In the genomic region with DNA sequence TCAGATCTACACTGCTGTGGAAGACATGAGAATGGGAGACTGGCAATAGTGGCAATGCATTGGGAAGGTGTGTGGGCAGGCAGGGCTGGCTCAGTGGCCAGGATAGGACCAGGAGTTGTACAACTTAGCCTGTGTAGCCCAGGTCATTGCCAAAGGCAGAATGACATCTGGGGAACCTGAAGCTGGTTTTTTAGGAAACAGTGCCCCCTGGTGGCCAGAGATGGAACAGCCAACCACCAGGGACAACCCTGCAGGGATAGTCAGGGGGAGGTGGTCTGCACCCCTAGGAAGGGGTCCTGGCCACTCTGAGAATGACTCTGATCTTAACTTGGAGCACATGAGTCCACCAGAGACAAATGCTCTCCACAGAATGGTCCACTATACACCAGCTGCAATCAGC, we compare ENCODE assay signal across 9 mouse cellular contexts. TPM values are rescaled to one million over a fixed set of nuclear protein-coding genes. Genes with fewer than 3 reads are reported as not detected.
DNase-seq lines count a peak whose midpoint lies in the region; ATAC-seq and TF ChIP-seq lines count a peak whose summit lies in the region.
"Had no signal": no experiment of that assay in that cellular context is flagged by ENCODE, and none has a peak within 500 bp of the region (broad histone marks: within the 10 kb centered on the region; RNA-seq: fewer than 3 reads in every experiment).

No protein-coding gene starts in this region.

- no peak overlapping the region for H3K4me3 ChIP-seq in intestine, embryonic 15.5 days (replicated peaks)
- no peak overlapping the region for H3K4me3 ChIP-seq in lung, adult 2 months (replicated peaks; ENCODE audit: extremely low read depth, low read depth, low read length)
- no peak overlapping the region for H3K4me3 ChIP-seq in olfactory bulb, adult 2 months (ENCODE audit: insufficient read depth, low read depth, low read length)
- H3K4me3 ChIP-seq: heart, embryonic 13.5 days had no signal

- no peak overlapping the region for H3K4me2 ChIP-seq in intestine, embryonic 15.5 days (replicated peaks)
- H3K4me2 ChIP-seq: heart, embryonic 13.5 days had no signal

- no peak for TF ChIP-seq POLR2A in lung, adult 2 months (IDR thresholded peaks at IDR 0.05; ENCODE audit: borderline replicate concordance, extremely low read depth, low read depth, low read length)
- TF ChIP-seq POLR2A in olfactory bulb, adult 2 months (IDR thresholded peaks at IDR 0.05; ENCODE audit: insufficient read depth, low read depth, low read length) = no peak

- peak; percentile 80 for DNase-seq in 3T3-L1 (ENCODE audit: low read depth, low spot score)
- DNase-seq in CD4-positive helper T cell, adult 2 months (ENCODE audit: low read depth, low spot score) = peak; percentile 51
- DNase-seq in c-Kit-positive CD71-positive TER-119-positive erythroid progenitor cells, embryonic 14.5 days (ENCODE audit: low spot score) = peak; percentile 67
- DNase-seq in forelimb bud, embryonic 11.5 days (ENCODE audit: low read depth, low spot score) = peak; percentile 74
- peak; percentile 71 for DNase-seq in lung, adult 2 months

- H3K9me3 ChIP-seq in intestine, embryonic 15.5 days = no peaks in the 10 kb centered on the region
- H3K9me3 ChIP-seq: heart, embryonic 13.5 days had no signal

- TF ChIP-seq CTCF in lung, adult 2 months (IDR thresholded peaks at IDR 0.05; ENCODE audit: insufficient read depth, low read length) = peak; percentile 79
- TF ChIP-seq CTCF in olfactory bulb, adult 2 months (IDR thresholded peaks at IDR 0.05; ENCODE audit: insufficient read depth, low read depth, low read length) = peak; percentile 59

- no peak overlapping the region for H3K9ac ChIP-seq in intestine, embryonic 15.5 days
- H3K9ac ChIP-seq: heart, embryonic 13.5 days had no signal

- H3K4me1 ChIP-seq in intestine, embryonic 15.5 days (replicated peaks) = no peaks in the 10 kb centered on the region
- no peaks in the 10 kb centered on the region for H3K4me1 ChIP-seq in lung, adult 2 months (ENCODE audit: control insufficient read depth, insufficient read depth, low read length)
- H3K4me1 ChIP-seq in olfactory bulb, adult 2 months (ENCODE audit: control insufficient read depth, insufficient read depth, low read length) = no peaks in the 10 kb centered on the region
- H3K4me1 ChIP-seq: heart, embryonic 13.5 days had no signal

- 0 out of 2 replicates have a peak, but pooled peaks have one; percentile 37 for ATAC-seq in intestine, embryonic 15.5 days
- no peak for ATAC-seq in inflammation-experienced regulatory T-cells, adult 6 months

- H3K27me3 ChIP-seq in intestine, embryonic 15.5 days (replicated peaks) = no peaks in the 10 kb centered on the region

- H3K27ac ChIP-seq in intestine, embryonic 15.5 days = no peak overlapping the region
- no peak overlapping the region for H3K27ac ChIP-seq in olfactory bulb, adult 2 months (ENCODE audit: insufficient read depth, low read depth, low read length)
- H3K27ac ChIP-seq: heart, embryonic 13.5 days had no signal

- 0 out of 2 replicates have a peak, but pooled peaks cover 11% of the 10 kb centered on the region for H3K36me3 ChIP-seq in intestine, embryonic 15.5 days

RNA-seq across cellular contexts. Expression of a gene that starts 14.4 kb away (rescaled TPM):
- 8.3 and 8.4 TPM in 2 replicates for polyA plus RNA-seq in intestine, embryonic 15.5 days (2015; fragmentation: Nextera tagmentation; extraction: Ambion mirVana)
- 3.7 and 5.0 TPM in 2 replicates for polyA plus RNA-seq in lung, adult 2 months (2012; rRNA removed)
- not detected in 2 replicates for polyA plus RNA-seq in olfactory bulb, adult 2 months (2012; ENCODE audit: insufficient read depth, insufficient read length, low replicate concordance, missing spikeins)
- not detected for polyA plus RNA-seq in inflammation-experienced regulatory T-cells, adult 6 months (2017; shearing (Covaris generic))

RNA-seq across cellular contexts. Expression of a gene that starts 24.9 kb away (rescaled TPM):
- polyA plus RNA-seq in intestine, embryonic 15.5 days (2015; fragmentation: Nextera tagmentation; extraction: Ambion mirVana) = 22.2 and 25.4 TPM in 2 replicates
- polyA plus RNA-seq in lung, adult 2 months (2012; rRNA removed) = 51.0 and 56.4 TPM in 2 replicates
- not detected in 2 replicates for polyA plus RNA-seq in olfactory bulb, adult 2 months (2012; ENCODE audit: insufficient read depth, insufficient read length, low replicate concordance, missing spikeins)
- polyA plus RNA-seq in inflammation-experienced regulatory T-cells, adult 6 months (2017; shearing (Covaris generic)) = 10 to 100 TPM; 12.9 to 21.0 (median 16.1) TPM

RNA-seq across cellular contexts. Expression of a gene that starts 40.8 kb away (rescaled TPM):
- 17.6 and 20.7 TPM in 2 replicates for polyA plus RNA-seq in intestine, embryonic 15.5 days (2015; fragmentation: Nextera tagmentation; extraction: Ambion mirVana)
- polyA plus RNA-seq in lung, adult 2 months (2012; rRNA removed) = 49.1 and 55.6 TPM in 2 replicates
- not detected in 2 replicates for polyA plus RNA-seq in olfactory bulb, adult 2 months (2012; ENCODE audit: insufficient read depth, insufficient read length, low replicate concordance, missing spikeins)
- polyA plus RNA-seq in inflammation-experienced regulatory T-cells, adult 6 months (2017; shearing (Covaris generic)) = 10 to 100 TPM; 10.7 to 12.5 (median 11.0) TPM

Comparison
In these comparisons a context has a peak if more than half of its experiments do, and no peak if none do; other contexts are left out.
1. RNA of a gene that starts 40.8 kb away (polyA plus RNA-seq): 49.1 to 55.6 TPM in lung, adult 2 months, 17.6 to 20.7 TPM in intestine, embryonic 15.5 days and 10.7 to 12.5 TPM in inflammation-experienced regulatory T-cells, adult 6 months; not detected in olfactory bulb, adult 2 months; every median in the first group is over 10 times any median in the second.
2. Peak in every context shown above with its lines, with median percentiles within 50 percentile points of each other: DNase-seq.